Mouse (Mus musculus) limb, embryonic 13.5 days (tissue): Measurements from ENCODE around the gene Pigm. TPM values are rescaled to one million over a fixed set of nuclear protein-coding genes. Genes with fewer than 3 reads are reported as not detected.
A peak's percentile ranks its signal among the peaks of the same experiment; 100 is the strongest.

Experiments used
- ATAC-seq: fragments of 200-750 bp; cut with Nextera tagmentation; 2 replicates; pipeline ENCODE4 v1.8.0; 2017; ENCODE audit warnings: low read depth, moderate number of reproducible peaks, moderate TSS enrichment; ENCODE audit not compliant: low FRiP score
- H3K27ac ChIP-seq: fragments of 300-500 bp; sonication (generic); 2 replicates; pipeline ENCODE4 v1.5.1; 2015; ENCODE audit warnings: inconsistent platforms, mild to moderate bottlenecking, moderate library complexity
- H3K27me3 ChIP-seq: fragments of 300-500 bp; sonication (generic); 2 replicates; pipeline ENCODE4 v1.6.1; 2015; ENCODE audit warnings: mild to moderate bottlenecking, inconsistent platforms
- H3K36me3 ChIP-seq: fragments of 300-500 bp; sonication (generic); 2 replicates; pipeline ENCODE4 v1.6.1; 2015; ENCODE audit warnings: inconsistent platforms, mild to moderate bottlenecking, moderate library complexity
- H3K4me1 ChIP-seq: fragments of 300-500 bp; sonication (generic); 2 replicates; pipeline ENCODE4 v1.6.1; 2015; ENCODE audit warnings: inconsistent platforms
- H3K4me2 ChIP-seq: fragments of 300-500 bp; sonication (generic); replicated peaks from 2 replicates; pipeline ENCODE4 v1.6.1; 2015; ENCODE audit warnings: inconsistent platforms, mild to moderate bottlenecking, moderate library complexity
- H3K4me3 ChIP-seq: fragments of 300-500 bp; sonication (generic); 2 replicates; pipeline ENCODE4 v1.5.1; 2015; ENCODE audit warnings: moderate library complexity, mild to moderate bottlenecking, inconsistent platforms
- H3K9ac ChIP-seq: fragments of 300-500 bp; sonication (generic); 2 replicates; pipeline ENCODE4 v1.6.1; 2015; ENCODE audit warnings: mild to moderate bottlenecking, inconsistent platforms
- H3K9me3 ChIP-seq: fragments of 300-500 bp; sonication (generic); 2 replicates; pipeline ENCODE4 v1.6.1; 2016; ENCODE audit warnings: inconsistent platforms
- WGBS: fragments of 180-500 bp; shearing (Covaris S2); methylation state at CpG from one replicate; pipeline ENCODE4 v1.1.7; 2015; 5-methylcytosine and 5-hydroxymethylcytosine counted together
- polyA plus RNA-seq: library from polyadenylated mRNA; unstranded; fragments of >200 nt; fragmentation: Nextera tagmentation; extraction: Ambion mirVana; gene quantifications from 2 replicates; pipeline ENCODE4 v1.2.1, GENCODE M21; 2015

Gene Pigm
- polyA plus RNA-seq, 1 experiment from 2014 or later: 6.8 TPM

DNA sequence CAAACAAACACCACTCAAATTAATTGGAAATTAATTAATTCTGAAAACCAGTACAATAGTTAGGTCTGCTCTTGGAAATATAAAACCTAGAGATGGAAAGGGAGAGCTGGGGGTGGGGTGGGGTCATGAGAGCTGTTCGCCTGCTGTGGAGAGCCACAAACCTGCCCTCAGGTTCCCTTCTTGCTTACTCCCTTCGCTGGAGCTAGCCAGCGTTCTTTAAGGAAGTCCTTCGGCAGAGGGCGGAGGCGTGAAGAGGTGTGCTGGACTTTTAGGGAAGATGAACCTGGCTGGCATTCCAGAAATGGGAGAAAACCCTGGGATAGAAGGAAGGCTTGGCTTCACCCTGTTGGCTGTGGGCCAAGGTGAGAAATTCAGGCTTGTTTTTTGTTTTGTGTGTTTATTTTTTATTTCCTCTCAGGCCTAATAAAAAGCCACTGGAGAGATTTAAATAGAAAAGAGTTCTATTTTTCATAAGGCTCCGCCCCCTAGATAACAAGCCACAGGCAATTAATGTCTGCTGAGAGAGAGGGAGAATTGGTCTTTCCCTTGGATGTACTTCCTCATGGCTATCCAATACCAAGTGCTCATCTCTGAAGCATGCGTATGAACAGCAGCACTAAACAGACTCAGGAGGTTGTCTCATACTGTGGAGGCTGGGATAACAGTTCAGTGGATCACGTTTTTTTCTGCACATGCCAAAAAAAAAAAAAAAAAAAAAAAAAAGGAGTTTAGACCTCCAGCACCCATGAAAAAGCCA is 20.8 kb downstream of the Pigm start:
- ATAC-seq: no peak
- Histone ChIP-seq H3K4me3 (no peak overlapping the region), H3K4me2 (no peak overlapping the region), H3K36me3 (no peaks in the 10 kb centered on the region), H3K4me1 (peaks cover 3% of the 10 kb centered on the region), H3K9ac (no peak overlapping the region), H3K27ac (no peak overlapping the region), H3K9me3 (no peaks in the 10 kb centered on the region), H3K27me3 (0 out of 2 replicates have a peak, but pooled peaks cover 10% of the 10 kb centered on the region)
- WGBS: 47% methylated on average over 9 of the region's 9 CpGs

DNA sequence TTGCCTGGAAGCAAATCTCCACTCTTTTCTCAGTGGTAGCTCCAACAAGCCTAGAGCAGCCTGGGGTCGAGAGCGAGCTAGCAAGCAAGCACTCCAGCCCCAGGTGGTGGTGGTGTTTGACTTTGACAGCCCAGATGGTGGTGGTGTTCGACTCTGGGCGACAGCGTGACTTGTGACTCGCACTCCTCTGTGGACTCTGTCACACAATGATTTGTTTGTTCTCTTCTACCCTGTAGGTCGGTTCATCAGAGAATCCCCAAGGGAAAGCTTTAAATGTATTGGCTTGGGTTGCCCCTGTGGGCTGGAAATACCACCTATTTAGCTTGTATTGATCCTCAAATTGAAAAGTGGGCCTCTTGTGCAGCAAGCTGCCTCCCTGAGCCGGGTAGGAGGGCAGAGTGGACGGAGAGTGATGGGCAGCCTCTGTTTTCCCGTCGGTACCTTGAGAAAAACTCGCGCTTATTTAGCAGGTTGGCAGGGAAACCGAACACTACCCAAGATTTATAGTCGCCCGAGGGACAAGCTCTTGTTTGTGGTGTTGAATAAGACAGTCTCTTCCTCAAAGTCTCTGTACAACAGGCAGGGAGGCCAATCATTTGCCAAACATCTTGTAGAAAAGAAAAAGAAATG is 29.8 kb downstream of the Pigm start:
- Histone ChIP-seq H3K36me3 (no peaks in the 10 kb centered on the region), H3K4me3 (no peak overlapping the region), H3K9me3 (no peaks in the 10 kb centered on the region), H3K4me2 (no peak overlapping the region), H3K4me1 (no peaks in the 10 kb centered on the region), H3K27me3 (peaks cover 7% of the 10 kb centered on the region; the same call in 1 of the 2 replicates), H3K9ac (no peak overlapping the region), H3K27ac (no peak overlapping the region)
- ATAC-seq: no peak
- WGBS: 30% methylated on average over 16 of the region's 16 CpGs

DNA sequence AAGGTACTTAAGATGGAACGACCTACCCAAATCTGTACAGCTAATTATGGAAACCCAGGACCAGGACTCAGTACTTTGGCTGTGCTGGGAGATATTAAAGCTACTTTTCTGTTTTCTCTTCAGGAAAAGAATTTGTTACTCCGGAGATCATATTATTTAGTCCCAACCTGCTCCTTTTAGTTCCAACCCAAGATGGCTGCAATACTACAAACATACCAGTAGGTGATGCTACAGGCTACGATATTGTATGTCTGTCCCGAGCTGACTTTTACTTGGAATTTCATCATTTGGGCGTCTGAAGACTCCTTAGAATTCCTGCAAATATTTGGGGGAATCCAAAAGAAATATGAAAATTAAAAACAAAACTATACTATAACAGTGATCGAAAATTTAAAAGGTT is 32.6 kb downstream of the Pigm start:
- H3K4me3 ChIP-seq: no peak overlapping the region
- 9% methylated on average over 6 of the region's 6 CpGs for WGBS
- no peak overlapping the region for H3K4me2 ChIP-seq
- peaks cover 7% of the 10 kb centered on the region; the same call in 1 of the 2 replicates for H3K27me3 ChIP-seq
- H3K9me3 ChIP-seq: no peaks in the 10 kb centered on the region
- peak; percentile 38; the same call in 1 of the 2 replicates for ATAC-seq
- no peaks in the 10 kb centered on the region for H3K4me1 ChIP-seq
- no peak overlapping the region for H3K9ac ChIP-seq
- no peaks in the 10 kb centered on the region for H3K36me3 ChIP-seq
- H3K27ac ChIP-seq: no peak overlapping the region

DNA sequence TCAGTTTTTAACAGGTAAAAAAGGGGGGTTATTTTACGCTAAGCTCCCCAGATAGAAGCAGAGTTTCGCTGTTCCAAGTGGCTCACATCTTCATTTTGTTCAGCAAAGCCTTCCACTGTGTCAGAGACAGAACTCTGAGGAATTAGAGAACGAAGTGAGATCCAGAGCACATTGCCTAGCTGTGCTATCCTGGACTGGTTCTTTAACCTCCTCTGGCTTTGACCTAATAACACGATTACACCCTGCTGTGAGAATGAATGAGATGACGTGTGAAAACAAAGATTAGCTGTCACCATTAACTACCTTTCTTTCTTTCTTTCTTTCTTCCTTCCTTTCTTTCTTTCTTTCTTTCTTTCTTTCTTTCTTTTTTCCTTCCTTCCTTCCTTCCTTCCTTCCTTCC is 33.1 kb downstream of the Pigm start:
- H3K4me3 ChIP-seq: no peak overlapping the region
- peaks cover 7% of the 10 kb centered on the region; the same call in 1 of the 2 replicates for H3K27me3 ChIP-seq
- H3K9me3 ChIP-seq: no peaks in the 10 kb centered on the region
- H3K4me1 ChIP-seq: no peaks in the 10 kb centered on the region
- no peak overlapping the region for H3K4me2 ChIP-seq
- no peaks in the 10 kb centered on the region for H3K36me3 ChIP-seq
- H3K27ac ChIP-seq: no peak overlapping the region
- no peak for ATAC-seq
- H3K9ac ChIP-seq: no peak overlapping the region
- WGBS: 12% methylated on average over 5 of the region's 5 CpGs

DNA sequence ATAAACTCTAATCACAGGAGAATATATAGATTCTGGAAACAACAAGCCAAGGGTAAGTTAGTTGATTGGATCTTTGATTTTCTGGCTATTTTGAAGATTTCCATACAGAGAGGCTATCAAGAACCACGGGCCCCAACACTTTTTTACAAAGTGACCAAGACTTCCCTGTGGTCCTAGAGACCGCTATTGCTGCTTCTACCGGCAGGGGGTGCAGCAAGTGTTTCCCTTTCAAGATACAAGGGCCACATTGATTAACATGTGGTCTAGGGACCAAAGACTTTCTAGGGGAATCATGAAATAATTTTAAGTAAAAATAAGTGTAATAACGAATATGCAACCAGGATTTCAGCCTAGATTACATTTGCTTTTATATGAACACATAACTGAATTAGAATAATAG is 34.5 kb downstream of the Pigm start:
- Histone ChIP-seq H3K36me3 (no peaks in the 10 kb centered on the region), H3K4me3 (no peak overlapping the region), H3K9ac (no peak overlapping the region), H3K27me3 (peaks cover 7% of the 10 kb centered on the region; the same call in 1 of the 2 replicates), H3K27ac (no peak overlapping the region), H3K9me3 (no peaks in the 10 kb centered on the region), H3K4me1 (no peaks in the 10 kb centered on the region), H3K4me2 (no peak overlapping the region)
- 3% methylated on average over 4 of the region's 4 CpGs for WGBS
- ATAC-seq: no peak

DNA sequence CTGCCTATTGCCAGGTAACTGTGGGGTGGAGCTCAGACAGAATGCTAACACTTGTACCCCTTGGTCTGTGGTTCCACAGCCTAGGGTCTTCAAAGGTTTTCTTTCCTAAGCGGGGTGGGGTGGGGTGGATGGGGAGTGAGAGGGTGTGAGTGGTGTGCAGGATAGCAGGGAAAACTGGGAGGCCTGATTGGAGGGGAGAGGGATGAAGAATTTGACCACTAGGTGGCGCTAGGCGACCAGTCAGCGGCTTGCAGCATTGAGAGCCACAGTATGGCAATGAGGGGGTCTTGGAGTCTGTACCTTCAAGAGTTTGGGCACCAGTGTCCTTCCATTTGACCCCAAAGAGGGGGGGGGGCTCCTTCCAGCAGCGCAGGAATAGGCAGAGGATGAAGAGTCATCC is 35.9 kb downstream of the Pigm start:
- H3K27ac ChIP-seq: no peak overlapping the region
- peak; percentile 77 for ATAC-seq
- no peak overlapping the region for H3K4me2 ChIP-seq
- H3K4me3 ChIP-seq: no peak overlapping the region
- H3K4me1 ChIP-seq: no peaks in the 10 kb centered on the region
- peaks cover 7% of the 10 kb centered on the region; the same call in 1 of the 2 replicates for H3K27me3 ChIP-seq
- H3K36me3 ChIP-seq: no peaks in the 10 kb centered on the region
- H3K9ac ChIP-seq: no peak overlapping the region
- WGBS: 0% methylated on average over 5 of the region's 5 CpGs
- no peaks in the 10 kb centered on the region for H3K9me3 ChIP-seq

DNA sequence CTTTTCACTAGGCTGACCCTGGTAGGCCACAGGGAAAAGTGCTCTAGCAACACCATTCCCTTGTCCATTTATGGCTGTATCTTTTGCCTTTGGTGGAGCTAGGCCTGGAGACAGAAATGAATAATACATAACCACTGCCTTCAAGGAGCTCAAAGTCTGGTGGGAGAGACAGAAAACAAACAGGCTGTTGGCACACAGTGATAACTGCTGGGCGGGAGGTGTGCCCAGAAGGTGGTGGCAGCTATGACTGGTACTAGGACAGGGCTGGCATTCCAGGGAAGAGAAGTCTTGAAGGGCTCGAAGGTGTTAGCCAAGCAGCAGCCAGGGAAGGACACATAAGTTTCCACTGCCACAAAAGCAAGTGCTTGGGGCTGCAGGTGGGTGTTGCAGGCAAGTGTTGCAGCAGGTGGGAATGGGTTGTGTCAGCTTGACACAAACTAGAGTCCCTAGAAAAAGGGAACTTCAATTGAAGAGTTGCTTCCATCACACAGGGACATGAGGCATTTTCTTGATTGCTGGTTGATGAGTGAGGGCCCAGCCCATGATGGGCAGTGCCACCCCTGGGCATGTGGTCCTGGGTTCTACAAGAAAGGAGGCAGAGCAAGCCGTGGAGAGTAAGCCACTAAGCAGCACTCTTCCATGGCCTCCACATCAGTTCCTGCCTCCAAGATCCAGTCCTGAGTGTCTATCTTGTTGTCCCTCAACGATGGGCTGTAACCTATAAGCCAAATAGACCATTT is 37.3 kb downstream of the Pigm start:
- Histone ChIP-seq H3K27me3 (no peaks in the 10 kb centered on the region), H3K4me3 (no peak overlapping the region), H3K9me3 (no peaks in the 10 kb centered on the region), H3K36me3 (no peaks in the 10 kb centered on the region), H3K4me1 (peaks cover 8% of the 10 kb centered on the region), H3K27ac (no peak overlapping the region), H3K9ac (no peak overlapping the region), H3K4me2 (no peak overlapping the region)
- no peak for ATAC-seq
- WGBS: 84% methylated on average over 4 of the region's 4 CpGs

DNA sequence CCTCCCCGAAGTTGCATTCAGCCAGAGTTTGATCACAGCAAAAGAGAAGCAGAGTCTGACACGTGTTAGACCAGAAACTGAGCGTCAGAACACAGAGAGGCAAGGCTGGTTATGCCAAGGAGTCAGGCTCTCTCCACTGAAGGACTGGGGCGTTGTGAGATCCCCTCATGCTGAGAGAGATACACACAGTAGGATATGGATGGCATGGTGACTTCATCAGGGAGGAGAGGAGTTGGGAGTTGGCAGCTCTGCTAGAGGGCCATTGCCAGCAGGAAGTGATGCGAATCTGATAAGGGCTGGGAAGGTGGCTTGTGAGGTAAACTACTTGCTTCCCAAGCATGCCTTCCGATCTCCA is 37.9 kb downstream of the Pigm start:
- Histone ChIP-seq H3K27me3 (no peaks in the 10 kb centered on the region), H3K9me3 (no peaks in the 10 kb centered on the region), H3K27ac (no peak overlapping the region), H3K36me3 (no peaks in the 10 kb centered on the region), H3K9ac (no peak overlapping the region), H3K4me3 (no peak overlapping the region), H3K4me2 (no peak overlapping the region), H3K4me1 (peaks cover 10% of the 10 kb centered on the region)
- ATAC-seq: no peak
- 82% methylated on average over 6 of the region's 6 CpGs for WGBS

DNA sequence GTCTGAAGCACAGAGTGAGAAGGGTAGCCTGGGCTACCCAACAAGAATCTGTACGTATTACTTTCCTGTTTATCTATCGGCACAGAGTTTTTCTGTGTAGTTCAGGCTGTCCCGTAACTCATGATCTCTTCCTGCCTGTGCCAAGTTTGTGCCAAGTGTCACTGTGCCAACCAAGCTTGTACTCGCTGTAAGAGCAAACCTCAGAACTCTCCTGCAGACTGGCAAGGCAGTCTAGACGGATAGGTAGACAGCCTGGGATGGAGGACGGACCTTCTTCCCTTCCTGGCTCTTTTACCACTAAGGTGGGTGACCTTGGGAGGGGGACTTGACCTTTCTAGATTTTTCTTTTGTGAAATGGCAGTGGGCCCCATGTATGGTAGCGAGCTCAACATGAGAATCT is 38.7 kb downstream of the Pigm start:
- H3K27ac ChIP-seq: no peak overlapping the region
- H3K4me2 ChIP-seq: no peak overlapping the region
- ATAC-seq: no peak
- no peak overlapping the region for H3K9ac ChIP-seq
- no peaks in the 10 kb centered on the region for H3K36me3 ChIP-seq
- 86% methylated on average over 7 of the region's 7 CpGs for WGBS
- no peaks in the 10 kb centered on the region for H3K9me3 ChIP-seq
- peaks cover 10% of the 10 kb centered on the region for H3K4me1 ChIP-seq
- H3K27me3 ChIP-seq: no peaks in the 10 kb centered on the region
- no peak overlapping the region for H3K4me3 ChIP-seq

DNA sequence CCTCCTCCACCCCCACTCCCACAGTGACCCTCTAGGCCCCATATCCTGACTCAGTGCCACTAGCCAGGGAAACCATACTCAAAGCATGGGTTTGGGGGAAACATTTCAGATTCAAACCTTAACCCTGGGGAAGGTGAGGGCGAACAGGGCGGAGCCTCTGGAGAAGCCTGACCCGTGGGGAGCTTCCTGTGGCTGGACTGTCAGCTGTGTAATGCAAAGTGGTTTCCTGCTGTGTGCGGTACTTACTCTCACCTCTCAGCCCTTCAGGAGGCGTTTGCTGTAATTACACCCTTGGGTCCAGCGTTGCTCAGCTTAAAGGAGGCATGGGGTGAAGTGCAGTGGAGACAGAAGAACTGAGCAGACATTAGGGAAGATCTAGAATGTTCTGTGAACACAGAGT is 41.8 kb downstream of the Pigm start:
- ATAC-seq: no peak
- 18% methylated on average over 6 of the region's 6 CpGs for WGBS
- Histone ChIP-seq H3K4me2 (no peak overlapping the region), H3K27ac (no peak overlapping the region), H3K4me3 (no peak overlapping the region), H3K27me3 (no peaks in the 10 kb centered on the region), H3K36me3 (no peaks in the 10 kb centered on the region), H3K9me3 (no peaks in the 10 kb centered on the region), H3K4me1 (peaks cover 10% of the 10 kb centered on the region), H3K9ac (no peak overlapping the region)

DNA sequence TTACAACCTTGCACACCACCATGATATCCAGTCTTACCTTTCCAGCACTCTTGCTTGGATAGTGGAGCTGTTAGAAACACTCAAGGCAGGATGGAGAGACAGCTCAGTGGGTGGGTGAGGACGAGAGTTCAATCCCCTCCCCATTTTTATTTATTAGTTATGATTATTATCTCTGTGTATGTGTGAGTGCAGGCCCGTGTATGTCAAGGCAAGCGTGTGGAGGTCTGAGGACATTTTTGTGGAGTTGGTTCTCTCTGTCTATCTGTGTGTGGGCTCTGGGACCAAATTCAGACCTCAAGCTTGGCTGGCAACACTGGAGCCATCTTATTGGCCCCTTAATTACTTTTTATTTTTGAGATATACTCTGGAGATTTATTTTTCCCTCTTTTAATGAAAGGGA is 42.3 kb downstream of the Pigm start:
- Histone ChIP-seq H3K27me3 (no peaks in the 10 kb centered on the region), H3K9me3 (no peaks in the 10 kb centered on the region), H3K4me2 (no peak overlapping the region), H3K9ac (no peak overlapping the region), H3K4me1 (peaks cover 13% of the 10 kb centered on the region), H3K36me3 (no peaks in the 10 kb centered on the region), H3K27ac (no peak overlapping the region), H3K4me3 (no peak overlapping the region)
- 46% methylated on average over 3 of the region's 3 CpGs for WGBS
- ATAC-seq: no peak

DNA sequence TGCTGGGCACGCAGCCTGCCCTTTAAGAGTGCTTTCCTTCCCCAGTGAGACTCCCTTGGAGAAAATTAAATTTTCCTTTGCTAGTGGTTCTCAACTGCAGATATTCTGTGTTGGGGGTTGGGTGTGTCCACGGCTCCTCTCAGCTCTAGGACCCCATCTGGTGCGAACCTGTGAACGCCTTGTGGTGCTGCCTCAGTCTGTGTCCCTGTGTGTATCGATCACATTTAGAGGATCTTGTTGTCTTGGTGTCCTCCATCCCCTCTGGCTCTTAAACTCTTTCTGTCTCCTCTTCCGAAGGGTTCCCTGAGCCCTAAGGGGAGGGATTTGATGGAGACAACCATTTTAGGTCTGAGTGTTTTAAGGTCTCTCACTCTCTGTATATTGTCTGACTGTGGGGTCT is 43.8 kb downstream of the Pigm start:
- H3K9ac ChIP-seq: no peak overlapping the region
- no peaks in the 10 kb centered on the region for H3K9me3 ChIP-seq
- H3K4me1 ChIP-seq: peaks cover 14% of the 10 kb centered on the region
- 88% methylated on average over 6 of the region's 6 CpGs for WGBS
- ATAC-seq: no peak
- no peaks in the 10 kb centered on the region for H3K27me3 ChIP-seq
- no peaks in the 10 kb centered on the region for H3K36me3 ChIP-seq
- H3K27ac ChIP-seq: no peak overlapping the region
- H3K4me2 ChIP-seq: no peak overlapping the region
- H3K4me3 ChIP-seq: no peak overlapping the region
